Mouse (Mus musculus) brain, embryonic 14.5 days (tissue): ENCODE data around the gene Gm21719.
"Not testable (repeated sequence)": the region's sequence is repeated elsewhere in the genome, so short reads cannot be mapped to it uniquely, and the experiment has no call there.

Source experiments
- CTCF ChIP-seq: fragments of 200-500 bp; IDR thresholded peaks from 2 replicates; pipeline ENCODE4 v1.5.1; 2012; ENCODE audit warnings: inconsistent platforms, mild to moderate bottlenecking, moderate library complexity, borderline replicate concordance; ENCODE audit not compliant: insufficient read depth, insufficient read length; ENCODE audit errors: extremely low read depth
- POLR2A ChIP-seq: fragments of 200-500 bp; IDR thresholded peaks from 2 replicates; pipeline ENCODE4 v1.6.1; 2012; ENCODE audit warnings: mild to moderate bottlenecking, inconsistent platforms, borderline replicate concordance; ENCODE audit not compliant: poor library complexity, insufficient read depth, insufficient read length, severe bottlenecking; ENCODE audit errors: extremely low read depth

DNA sequence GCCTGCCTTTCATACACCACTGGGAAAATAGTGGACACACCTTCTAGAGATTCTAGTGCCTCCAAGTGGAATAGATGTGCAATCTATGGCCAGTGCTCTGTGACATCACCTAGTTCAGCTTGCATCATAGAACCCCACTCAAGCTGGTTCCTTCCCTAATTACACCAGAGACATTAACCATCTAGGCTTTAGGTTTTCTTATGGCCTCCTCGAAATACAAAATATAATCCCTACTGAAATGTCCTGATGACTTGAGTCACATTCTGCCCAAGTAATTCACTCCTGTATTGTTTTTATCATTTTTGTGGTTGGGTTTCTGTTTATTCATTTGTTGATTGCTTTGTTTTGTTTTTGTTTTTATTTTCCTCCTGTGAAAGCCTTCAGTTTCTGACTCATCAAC is at the start of gene Gm21719:
- not testable (repeated sequence) for TF ChIP-seq CTCF, POLR2A
